Mouse (Mus musculus) kidney, adult 9 months (tissue): ENCODE data around the gene Lrguk.

Source experiments
- DNase-seq: peaks from one replicate; pipeline ENCODE4 v3.0.0; 2022

Gene Lrguk

GRCm38 (mm10) chr6:34067271-34067670 lies 38.0 kb downstream of the Lrguk start:
- no peak for DNase-seq

- no peak for DNase-seq
Measured at GRCm38 (mm10) chr6:34071936-34072335, 42.7 kb downstream of the Lrguk start.

- DNase-seq = peak; percentile 11
Measured at GRCm38 (mm10) chr6:34073931-34074442, 44.7 kb downstream of the Lrguk start.

- no peak for DNase-seq
Measured at GRCm38 (mm10) chr6:34075520-34075919, 46.3 kb downstream of the Lrguk start.

- DNase-seq = no peak
Measured at GRCm38 (mm10) chr6:34083471-34083870, 54.2 kb downstream of the Lrguk start.

- DNase-seq = no peak
Measured at GRCm38 (mm10) chr6:34087701-34088100, 58.5 kb downstream of the Lrguk start.

GRCm38 (mm10) chr6:34088986-34089385 lies 59.7 kb downstream of the Lrguk start:
- DNase-seq = no peak

GRCm38 (mm10) chr6:34091537-34091936 lies 62.3 kb downstream of the Lrguk start:
- no peak for DNase-seq

- DNase-seq = no peak
Measured at GRCm38 (mm10) chr6:34096274-34096673, 67.0 kb downstream of the Lrguk start.

- DNase-seq = no peak
Measured at GRCm38 (mm10) chr6:34096905-34097304, 67.7 kb downstream of the Lrguk start.

- no peak for DNase-seq
Measured at GRCm38 (mm10) chr6:34099725-34100124, 70.5 kb downstream of the Lrguk start.

- DNase-seq = no peak
Measured at GRCm38 (mm10) chr6:34101531-34102396, 72.5 kb downstream of the Lrguk start.

- no peak for DNase-seq
Measured at GRCm38 (mm10) chr6:34103251-34103920, 74.1 kb downstream of the Lrguk start.

GRCm38 (mm10) chr6:34110571-34110970 lies 81.3 kb downstream of the Lrguk start:
- DNase-seq = peak; percentile 72

GRCm38 (mm10) chr6:34111406-34111805 lies 82.2 kb downstream of the Lrguk start:
- DNase-seq = no peak

- DNase-seq = no peak
Measured at GRCm38 (mm10) chr6:34116838-34117478, 87.7 kb downstream of the Lrguk start.

GRCm38 (mm10) chr6:34124401-34124800 lies 95.2 kb downstream of the Lrguk start:
- DNase-seq = no peak

GRCm38 (mm10) chr6:34129261-34129660 lies 100.0 kb downstream of the Lrguk start:
- DNase-seq = no peak

GRCm38 (mm10) chr6:34132391-34132790 lies 103.1 kb downstream of the Lrguk start:
- DNase-seq = no peak

- no peak for DNase-seq
Measured at GRCm38 (mm10) chr6:34138366-34138765, 109.1 kb downstream of the Lrguk start.

GRCm38 (mm10) chr6:34142931-34143330 lies 113.7 kb downstream of the Lrguk start:
- no peak for DNase-seq

GRCm38 (mm10) chr6:34146042-34146441 lies 116.8 kb downstream of the Lrguk start:
- DNase-seq = no peak

- DNase-seq = no peak
Measured at GRCm38 (mm10) chr6:34148021-34148420, 118.8 kb downstream of the Lrguk start.
